ENCODE assay signal across 8 mouse cellular contexts in genomic region chr15:88828800-88829705, GRCm38 (mm10). TPM values are rescaled to one million over a fixed set of nuclear protein-coding genes. Genes with fewer than 3 reads are reported as not detected.
A peak's percentile ranks its signal among the peaks of the same experiment; 100 is the strongest.
DNase-seq lines count a peak whose midpoint lies in the region; ATAC-seq lines count a peak whose summit lies in the region.

No protein-coding gene starts in this region.

- H3K4me2 ChIP-seq in lung, embryonic 15.5 days: no peak overlapping the region

- H3K9ac ChIP-seq in lung, embryonic 15.5 days: no peak overlapping the region

- DNase-seq in MEL-GATA-1-ER (ENCODE audit: extremely low read depth, low read depth): peak; percentile 54
- DNase-seq in cerebellum, adult 9-10 months: peak; percentile 94
- peak; percentile 86 for DNase-seq in hindbrain, embryonic 10.5 days (ENCODE audit: low spot score)
- DNase-seq in layer of hippocampus, adult 9-10 months (ENCODE audit: low spot score): peak; percentile 81
- peak; percentile 56 for DNase-seq in ovary, adult 18-20 months (ENCODE audit: low spot score)
- DNase-seq in thymus, adult 18-20 months: peak; percentile 56 to 70

- ATAC-seq in frontal cortex, adult (ENCODE audit: low TSS enrichment): peak; percentile 71
- peak; percentile 84 for ATAC-seq in lung, embryonic 15.5 days (ENCODE audit: borderline replicate concordance, extremely low read depth, low FRiP score, low TSS enrichment)

- H3K27ac ChIP-seq in hindbrain, embryonic 10.5 days: no peak overlapping the region
- no peak overlapping the region for H3K27ac ChIP-seq in lung, embryonic 15.5 days

- peaks cover 35% of the 10 kb centered on the region for H3K36me3 ChIP-seq in hindbrain, embryonic 10.5 days
- H3K36me3 ChIP-seq in lung, embryonic 15.5 days: peaks cover 18% of the 10 kb centered on the region

- 58% methylated on average over 17 of the region's 17 CpGs for WGBS in hindbrain, embryonic 10.5 days
- WGBS in lung, embryonic 15.5 days: 48% methylated on average over 17 of the region's 17 CpGs

- 0 out of 2 replicates have a peak, but pooled peaks cover 10% of the 10 kb centered on the region for H3K4me1 ChIP-seq in hindbrain, embryonic 10.5 days (replicated peaks)
- peaks cover 7% of the 10 kb centered on the region for H3K4me1 ChIP-seq in lung, embryonic 15.5 days

- no peak overlapping the region for H3K4me3 ChIP-seq in hindbrain, embryonic 10.5 days
- no peak overlapping the region for H3K4me3 ChIP-seq in lung, embryonic 15.5 days

- no peaks in the 10 kb centered on the region for H3K9me3 ChIP-seq in hindbrain, embryonic 10.5 days
- no peaks in the 10 kb centered on the region for H3K9me3 ChIP-seq in lung, embryonic 15.5 days

- no peaks in the 10 kb centered on the region for H3K27me3 ChIP-seq in hindbrain, embryonic 10.5 days (ENCODE audit: insufficient read depth, poor library complexity, severe bottlenecking)
- H3K27me3 ChIP-seq in lung, embryonic 15.5 days: no peaks in the 10 kb centered on the region

RNA-seq across cellular contexts. Expression of gene Creld2, which starts 9.6 kb away (rescaled TPM):
- 88.5 and 106 TPM in 2 replicates for polyA plus RNA-seq in hindbrain, embryonic 10.5 days (2016; fragmentation: Nextera tagmentation; extraction: Ambion mirVana)
- 107 and 110 TPM in 2 replicates for polyA plus RNA-seq in lung, embryonic 15.5 days (2015; fragmentation: Nextera tagmentation; extraction: Ambion mirVana)

RNA-seq across cellular contexts. Expression of gene Alg12, which starts 9.9 kb away (rescaled TPM):
- polyA plus RNA-seq in hindbrain, embryonic 10.5 days (2016; fragmentation: Nextera tagmentation; extraction: Ambion mirVana): 11.7 and 12.2 TPM in 2 replicates
- 11.7 and 14.4 TPM in 2 replicates for polyA plus RNA-seq in lung, embryonic 15.5 days (2015; fragmentation: Nextera tagmentation; extraction: Ambion mirVana)

RNA-seq across cellular contexts. Expression of gene Pim3, which starts 32.9 kb away (rescaled TPM):
- polyA plus RNA-seq in hindbrain, embryonic 10.5 days (2016; fragmentation: Nextera tagmentation; extraction: Ambion mirVana): 41.3 and 48.3 TPM in 2 replicates
- polyA plus RNA-seq in lung, embryonic 15.5 days (2015; fragmentation: Nextera tagmentation; extraction: Ambion mirVana): 65.9 and 70.3 TPM in 2 replicates
